Mouse (Mus musculus): ENCODE results near the gene Rasa3.

The Rasa3 gene

GRCm38 (mm10) chr8:13649154-13649515 lies 28.3 kb downstream of the Rasa3 start:
- no peak for DNase-seq (ENCODE audit: low spot score in 2 of 2)

DNA sequence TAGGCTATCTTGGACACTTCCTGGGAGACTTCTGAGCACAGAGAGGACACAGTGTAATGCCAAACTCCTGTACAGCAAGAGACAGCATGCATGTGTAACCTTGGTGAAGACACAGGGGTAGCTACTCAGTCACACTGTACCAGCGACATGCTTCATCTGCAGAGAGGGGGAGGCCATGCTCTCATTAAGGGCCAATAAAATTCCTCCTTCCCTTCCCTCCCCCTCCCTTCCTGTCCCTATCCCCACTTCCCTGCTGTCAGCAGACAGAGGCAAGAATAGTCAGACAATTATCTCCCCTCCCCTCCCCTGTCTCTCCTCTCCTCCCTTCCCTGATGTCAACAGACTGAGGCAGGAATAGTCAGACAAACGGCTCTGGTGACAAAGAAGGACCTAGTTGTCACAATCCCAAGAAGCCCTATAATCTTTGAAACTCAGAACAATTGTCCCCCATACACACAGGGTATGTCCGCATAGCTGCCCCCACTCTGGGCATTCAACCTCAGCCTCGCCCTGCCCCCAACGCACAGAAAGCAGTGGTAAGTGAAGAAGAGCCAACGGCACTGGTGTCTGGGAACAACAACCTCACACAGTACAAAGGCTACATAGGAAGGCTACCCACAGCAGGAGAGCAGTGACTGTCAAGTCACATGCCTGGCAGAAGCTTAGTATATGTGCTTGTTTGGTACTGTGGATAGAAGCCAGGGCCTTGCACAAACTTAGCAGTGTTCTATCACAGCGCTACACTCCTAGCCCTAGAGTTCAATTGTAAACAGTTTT lies 28.8 kb downstream of the Rasa3 start:
- no peak for DNase-seq (ENCODE audit: low spot score in 2 of 2)

- DNase-seq (ENCODE audit: low spot score in 2 of 2): no peak
Observed at GRCm38 (mm10) chr8:13647591-13647990, 29.8 kb downstream of the Rasa3 start.

DNA sequence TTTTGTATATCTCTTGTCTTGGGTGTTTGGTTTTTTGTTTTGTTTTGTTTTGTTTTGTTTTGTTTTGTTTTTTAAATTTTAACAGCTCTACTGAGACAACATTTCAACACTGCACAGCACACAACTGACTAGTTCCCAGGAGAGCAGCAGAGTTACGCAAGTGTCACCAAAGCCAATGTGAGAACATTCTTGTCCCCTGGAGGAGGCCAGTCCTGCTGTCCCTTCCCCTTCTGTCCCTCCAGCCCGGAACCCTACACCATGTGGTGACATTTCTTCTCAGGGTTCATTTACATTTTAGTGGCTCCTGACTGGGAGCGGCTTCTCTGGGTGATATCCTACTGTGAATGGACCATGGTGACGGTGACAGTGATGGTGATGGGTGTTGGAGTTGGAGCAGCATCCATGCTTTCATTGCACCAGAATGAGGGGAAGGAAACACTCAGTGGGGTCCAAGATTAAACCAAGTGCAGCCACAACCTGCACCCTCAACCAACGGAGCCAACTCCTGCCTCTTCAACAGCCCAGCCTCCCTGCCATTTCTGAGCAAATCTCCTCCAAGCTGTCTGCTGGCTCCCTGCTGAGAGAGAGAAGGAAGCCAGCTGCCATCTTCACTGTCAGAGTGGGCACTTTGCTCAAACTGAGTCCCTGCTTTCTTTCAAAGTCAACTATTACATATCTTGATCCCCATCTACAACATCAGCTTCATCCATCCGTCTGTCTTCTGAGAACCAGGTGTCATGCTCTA lies 32.3 kb downstream of the Rasa3 start:
- no peak for DNase-seq (ENCODE audit: low spot score in 2 of 2)

- no peak for DNase-seq (ENCODE audit: low spot score in 2 of 2)
Observed at GRCm38 (mm10) chr8:13644155-13644554, 33.2 kb downstream of the Rasa3 start.

GRCm38 (mm10) chr8:13642659-13643181 lies 34.7 kb downstream of the Rasa3 start:
- DNase-seq (ENCODE audit: low spot score in 2 of 2): no peak

DNA sequence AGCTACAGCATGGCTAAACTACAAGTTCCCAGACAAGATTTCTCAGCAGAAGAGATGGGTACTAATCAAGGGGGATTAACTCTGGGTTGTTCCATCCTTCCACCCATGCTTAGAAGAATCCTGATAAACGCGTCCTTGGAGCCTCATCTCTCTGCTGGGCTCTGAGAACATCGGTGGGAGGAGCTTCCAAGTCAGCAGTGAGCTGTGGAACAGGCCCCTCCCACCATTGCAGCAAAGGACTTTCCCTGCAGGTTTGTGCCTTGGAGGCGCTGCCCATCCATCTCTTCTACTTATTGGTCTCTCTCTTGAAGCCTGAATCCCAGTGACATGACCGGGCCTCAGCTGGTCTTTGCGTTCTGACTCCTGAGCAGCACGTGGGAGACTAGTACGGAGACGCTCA lies 36.2 kb downstream of the Rasa3 start:
- no peak for DNase-seq (ENCODE audit: low spot score in 2 of 2)

GRCm38 (mm10) chr8:13640452-13640883 lies 36.9 kb downstream of the Rasa3 start:
- no peak for DNase-seq (ENCODE audit: low spot score in 2 of 2)

- no peak for DNase-seq (ENCODE audit: low spot score in 2 of 2)
Observed at GRCm38 (mm10) chr8:13633107-13633506, 44.3 kb downstream of the Rasa3 start.

DNA sequence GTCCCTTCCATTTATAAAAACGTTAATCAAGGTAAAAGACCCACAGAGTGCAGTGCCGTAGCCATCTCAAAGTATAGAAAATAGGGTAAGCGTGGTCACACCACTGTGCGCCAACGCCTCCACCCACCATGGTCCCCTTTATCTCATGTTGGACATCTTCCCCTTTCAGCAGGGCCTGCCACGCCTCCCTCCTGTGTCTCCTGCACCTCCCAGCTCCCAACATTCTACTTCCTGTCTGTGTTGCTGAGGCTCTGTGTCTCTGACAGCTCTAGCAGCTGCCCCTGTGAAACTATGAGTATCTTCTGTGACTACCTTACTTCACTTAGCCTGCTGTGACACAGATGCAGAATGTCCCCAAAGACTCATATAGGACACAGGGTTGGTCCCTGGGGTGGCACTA lies 45.1 kb downstream of the Rasa3 start:
- no peak for DNase-seq (ENCODE audit: low spot score in 2 of 2)

GRCm38 (mm10) chr8:13630754-13631153 lies 46.6 kb downstream of the Rasa3 start:
- no peak for DNase-seq (ENCODE audit: low spot score in 2 of 2)

DNA sequence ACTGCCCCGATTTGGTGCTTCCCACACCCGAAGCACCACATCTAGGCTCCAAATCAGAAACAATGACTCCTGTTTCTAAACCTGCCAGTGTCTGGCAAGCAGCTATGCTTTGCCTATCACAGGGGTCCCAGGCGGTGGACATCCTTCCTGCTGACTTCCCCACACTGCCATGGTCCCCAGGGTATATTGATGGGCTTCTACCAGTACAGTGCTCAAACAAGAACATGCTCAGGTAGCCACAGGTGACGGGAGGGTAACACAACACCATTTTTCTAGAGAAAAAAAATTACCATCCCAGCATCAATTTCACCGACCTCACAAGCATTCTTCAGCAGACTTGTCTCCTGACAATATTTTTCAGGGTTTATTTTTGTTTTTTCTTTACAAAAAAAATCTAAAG lies 47.2 kb downstream of the Rasa3 start:
- no peak for DNase-seq (ENCODE audit: low spot score in 2 of 2)

DNA sequence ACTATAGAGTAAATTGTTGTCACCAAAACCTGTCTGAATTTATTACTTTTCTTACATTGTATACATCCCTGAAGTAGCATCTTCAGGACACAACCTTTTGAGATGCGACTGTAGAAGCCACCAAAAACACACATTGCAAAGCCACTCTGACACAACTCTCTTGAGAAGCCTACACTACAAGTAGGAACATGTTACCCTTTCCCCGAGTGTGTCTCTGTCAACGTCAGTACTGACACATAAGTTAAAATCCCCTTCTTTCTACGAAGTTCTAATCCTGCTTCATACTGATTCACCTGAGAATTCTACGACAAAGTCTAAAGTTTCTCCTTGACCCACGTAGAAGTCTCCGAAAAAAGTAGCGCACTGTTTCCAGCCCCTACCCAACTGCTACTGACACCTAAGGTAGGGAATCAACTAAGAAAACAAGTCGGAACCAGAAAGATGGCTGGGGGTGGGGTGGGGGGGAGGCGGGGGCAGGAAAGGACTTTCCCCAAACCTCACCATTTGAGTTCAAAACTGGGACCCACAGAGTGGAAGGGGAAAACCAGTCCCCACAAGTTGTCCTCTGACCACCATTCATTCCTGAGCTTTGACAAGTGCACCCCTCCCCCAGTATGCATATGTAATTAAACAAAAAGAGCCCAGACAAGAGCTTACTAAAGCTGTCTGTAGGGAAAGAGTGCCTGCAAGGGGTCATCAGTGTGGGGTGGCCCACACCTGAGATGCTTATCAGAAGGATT lies 47.9 kb downstream of the Rasa3 start:
- DNase-seq (ENCODE audit: low spot score in 2 of 2): no peak

DNA sequence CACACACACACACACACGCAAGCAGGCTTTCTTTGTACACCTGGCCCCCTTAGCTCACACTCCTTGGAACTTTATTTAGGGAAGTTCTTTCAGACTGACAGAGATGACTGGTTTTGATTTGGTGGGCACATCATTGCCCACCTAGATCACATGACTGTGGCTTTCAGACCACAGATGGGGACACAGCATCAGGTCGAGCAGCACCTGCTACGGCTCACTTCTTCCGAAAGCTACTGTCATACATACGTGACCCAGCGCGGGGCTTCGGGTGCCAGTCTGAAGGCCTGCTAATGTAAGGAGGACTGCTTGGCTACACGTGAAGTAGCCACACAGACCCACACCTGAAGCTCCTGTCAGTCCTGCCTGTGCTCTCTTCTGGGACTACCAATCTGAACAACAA lies 49.3 kb downstream of the Rasa3 start:
- DNase-seq (ENCODE audit: low spot score in 2 of 2): no peak

- peak; percentile 40 to 47 for DNase-seq (ENCODE audit: low spot score in 2 of 2)
Observed at GRCm38 (mm10) chr8:13627591-13627990, 49.8 kb downstream of the Rasa3 start.

DNA sequence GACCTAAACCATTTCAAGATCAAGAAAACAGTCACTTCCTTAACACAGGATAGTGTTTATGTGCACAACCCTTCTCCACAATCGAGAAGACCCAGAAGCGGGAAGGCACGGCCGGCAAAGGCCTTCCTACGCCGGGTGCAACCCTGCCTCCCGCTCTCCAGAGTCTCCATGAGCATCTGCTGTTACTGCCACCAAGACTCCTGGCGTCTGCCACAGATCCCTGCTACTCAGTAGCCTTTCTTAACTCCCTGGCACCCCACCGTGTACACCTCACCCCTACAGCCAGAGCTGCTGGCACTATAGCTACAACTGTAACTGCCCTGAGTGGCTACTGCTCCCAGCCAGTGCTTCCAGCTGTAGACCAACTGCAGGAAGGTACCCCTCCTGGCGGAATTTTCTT lies 51.3 kb downstream of the Rasa3 start:
- no peak for DNase-seq (ENCODE audit: low spot score in 2 of 2)

DNA sequence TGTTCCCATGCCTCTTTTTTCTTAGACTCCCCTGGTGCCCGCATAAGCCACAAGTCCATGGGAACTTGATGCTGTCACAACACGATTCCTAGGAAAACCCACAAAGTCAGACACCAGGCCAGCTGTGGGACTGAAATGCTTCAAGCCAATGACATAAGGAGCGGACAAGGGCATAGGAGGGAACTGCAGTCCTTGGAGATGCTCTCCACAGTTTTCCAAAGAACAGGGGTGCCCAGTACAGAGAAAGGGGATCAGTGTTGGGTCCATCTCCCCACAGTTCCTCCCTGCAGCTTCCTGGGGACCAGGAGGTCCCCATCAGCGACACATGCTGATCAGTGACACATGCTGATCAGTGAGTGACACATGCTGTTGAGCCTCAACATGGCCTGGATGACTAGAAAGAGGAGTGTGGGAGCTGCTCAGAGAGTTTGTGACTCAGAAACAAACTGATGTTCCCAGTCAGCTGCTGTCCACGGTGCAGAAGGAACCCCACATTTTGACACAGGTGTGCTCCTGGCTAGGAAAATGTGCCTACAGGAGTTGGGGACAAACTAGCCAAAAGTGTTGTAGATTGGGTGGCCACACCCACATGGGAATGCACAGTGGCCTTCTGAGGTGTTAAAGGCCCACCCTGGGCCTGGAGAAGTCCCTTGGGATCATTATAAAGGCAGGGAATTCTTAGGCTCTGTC lies 52.0 kb downstream of the Rasa3 start:
- DNase-seq (ENCODE audit: low spot score in 2 of 2): no peak

- no peak for DNase-seq (ENCODE audit: low spot score in 2 of 2)
Observed at GRCm38 (mm10) chr8:13624863-13625262, 52.5 kb downstream of the Rasa3 start.

GRCm38 (mm10) chr8:13623911-13624421 lies 53.4 kb downstream of the Rasa3 start:
- no peak for DNase-seq (ENCODE audit: low spot score in 2 of 2)

- DNase-seq (ENCODE audit: low spot score in 2 of 2): no peak
Observed at GRCm38 (mm10) chr8:13623038-13623750, 54.2 kb downstream of the Rasa3 start.

Measured in spleen, postnatal 36 days (tissue).